Mouse (Mus musculus) kidney, embryonic 14.5 days (tissue): Measurements from ENCODE around the gene Rptor. TPM values are rescaled to one million over a fixed set of nuclear protein-coding genes. Genes with fewer than 3 reads are reported as not detected.

Experiments used
- ATAC-seq: fragments of 200-750 bp; cut with Nextera tagmentation; 2 replicates; pipeline ENCODE4 v1.8.0; 2017; ENCODE audit warnings: moderate number of reproducible peaks, mild to moderate bottlenecking, moderate TSS enrichment, moderate library complexity; ENCODE audit not compliant: low FRiP score, low TSS enrichment
- H3K27ac ChIP-seq: fragments of 300-500 bp; sonication (generic); 2 replicates; pipeline ENCODE4 v1.5.1; 2014; ENCODE audit warnings: low read depth, mild to moderate bottlenecking, low read length, moderate library complexity, mixed read lengths
- H3K27me3 ChIP-seq: fragments of 300-500 bp; sonication (generic); 2 replicates; pipeline ENCODE4 v1.6.1; 2014; ENCODE audit warnings: mild to moderate bottlenecking, low read length; ENCODE audit not compliant: control insufficient read depth, insufficient read depth
- H3K36me3 ChIP-seq: fragments of 300-500 bp; sonication (generic); 2 replicates; pipeline ENCODE4 v1.6.1; 2014; ENCODE audit warnings: low read length, mixed read lengths; ENCODE audit not compliant: control insufficient read depth, insufficient read depth
- H3K4me1 ChIP-seq: fragments of 300-500 bp; sonication (generic); 2 replicates; pipeline ENCODE4 v1.6.1; 2014; ENCODE audit warnings: low read length, mixed read lengths; ENCODE audit not compliant: control insufficient read depth, insufficient read depth
- H3K4me2 ChIP-seq: fragments of 300-500 bp; sonication (generic); replicated peaks from 2 replicates; pipeline ENCODE4 v1.6.1; 2014; ENCODE audit warnings: low read depth, mild to moderate bottlenecking, low read length
- H3K4me3 ChIP-seq: fragments of 300-500 bp; sonication (generic); 2 replicates; pipeline ENCODE4 v1.5.1; 2014; ENCODE audit warnings: mild to moderate bottlenecking, low read length
- H3K9ac ChIP-seq: fragments of 300-500 bp; sonication (generic); 2 replicates; pipeline ENCODE4 v1.6.1; 2014; ENCODE audit warnings: low read depth, mild to moderate bottlenecking, low read length, moderate library complexity
- H3K9me3 ChIP-seq: fragments of 300-500 bp; sonication (generic); 2 replicates; pipeline ENCODE4 v1.6.1; 2016; ENCODE audit warnings: low read length; ENCODE audit not compliant: control insufficient read depth
- WGBS: fragments of 180-500 bp; shearing (Covaris S2); extraction: QIAGEN DNeasy Blood & Tissue Kit; methylation state at CpG from one replicate; pipeline ENCODE4 v1.1.7; 2014; 5-methylcytosine and 5-hydroxymethylcytosine counted together
- polyA plus RNA-seq: library from polyadenylated mRNA; unstranded; fragments of >200 nt; fragmentation: Nextera tagmentation; extraction: Ambion mirVana; gene quantifications from 2 replicates; pipeline ENCODE4 v1.2.1, GENCODE M21; 2014

Rptor gene
- polyA plus RNA-seq, 1 experiment from 2014 or later: 15.7 TPM

DNA sequence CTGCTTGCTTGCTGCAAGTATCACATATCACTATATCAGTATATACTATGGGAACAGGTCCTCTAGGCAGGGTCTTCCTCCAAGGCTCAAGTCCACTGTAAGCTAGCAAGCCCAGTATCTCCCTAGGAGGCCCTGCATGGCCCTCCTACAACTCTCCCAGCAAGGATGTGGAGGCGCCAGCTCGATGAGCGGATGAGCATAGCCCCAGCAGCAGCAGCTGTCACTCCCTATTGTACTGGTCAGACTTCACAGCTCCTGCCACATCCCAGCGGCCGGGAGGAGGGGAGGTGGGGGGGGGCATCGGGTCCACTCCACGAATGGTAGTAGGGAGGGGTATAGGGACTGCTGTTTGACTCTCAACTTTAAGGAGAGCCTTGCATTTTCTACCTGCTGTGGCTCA is 200.2 kb downstream of the Rptor start:
- no peak overlapping the region for H3K9ac ChIP-seq
- no peaks in the 10 kb centered on the region for H3K9me3 ChIP-seq
- no peak overlapping the region for H3K4me2 ChIP-seq
- 50% methylated on average over 7 of the region's 7 CpGs for WGBS
- 0 out of 2 replicates have a peak, but pooled peaks cover 5% of the 10 kb centered on the region for H3K4me1 ChIP-seq
- H3K4me3 ChIP-seq: no peak overlapping the region
- ATAC-seq: no peak
- H3K36me3 ChIP-seq: peaks cover 9% of the 10 kb centered on the region; the same call in 1 of the 2 replicates
- H3K27ac ChIP-seq: no peak overlapping the region
- no peaks in the 10 kb centered on the region for H3K27me3 ChIP-seq

DNA sequence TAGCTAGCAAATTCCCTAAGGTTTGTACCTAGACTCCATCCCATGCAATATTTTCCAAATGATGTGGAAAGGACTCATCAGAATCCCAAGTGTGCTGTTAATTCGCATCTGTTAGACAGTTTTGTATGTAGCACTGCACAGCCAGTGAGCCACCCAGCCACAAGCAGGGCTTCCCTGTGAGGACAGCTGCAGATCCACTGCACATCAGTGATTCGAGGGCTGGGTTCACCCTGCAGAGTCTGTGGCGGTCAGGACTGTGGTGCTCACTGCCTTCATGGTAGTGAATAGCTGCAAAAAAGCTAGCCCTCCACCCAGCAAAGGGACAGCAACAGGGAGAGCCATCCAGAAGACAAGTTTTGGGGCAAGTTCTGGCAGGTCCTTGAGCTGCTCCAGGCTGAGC is 201.7 kb downstream of the Rptor start:
- peaks cover 14% of the 10 kb centered on the region; the same call in 1 of the 2 replicates for H3K36me3 ChIP-seq
- no peak for ATAC-seq
- H3K4me1 ChIP-seq: 0 out of 2 replicates have a peak, but pooled peaks cover 3% of the 10 kb centered on the region
- no peak overlapping the region for H3K4me2 ChIP-seq
- H3K9ac ChIP-seq: no peak overlapping the region
- no peaks in the 10 kb centered on the region for H3K27me3 ChIP-seq
- H3K9me3 ChIP-seq: no peaks in the 10 kb centered on the region
- H3K27ac ChIP-seq: no peak overlapping the region
- WGBS: 94% methylated on average over 3 of the region's 3 CpGs
- no peak overlapping the region for H3K4me3 ChIP-seq

DNA sequence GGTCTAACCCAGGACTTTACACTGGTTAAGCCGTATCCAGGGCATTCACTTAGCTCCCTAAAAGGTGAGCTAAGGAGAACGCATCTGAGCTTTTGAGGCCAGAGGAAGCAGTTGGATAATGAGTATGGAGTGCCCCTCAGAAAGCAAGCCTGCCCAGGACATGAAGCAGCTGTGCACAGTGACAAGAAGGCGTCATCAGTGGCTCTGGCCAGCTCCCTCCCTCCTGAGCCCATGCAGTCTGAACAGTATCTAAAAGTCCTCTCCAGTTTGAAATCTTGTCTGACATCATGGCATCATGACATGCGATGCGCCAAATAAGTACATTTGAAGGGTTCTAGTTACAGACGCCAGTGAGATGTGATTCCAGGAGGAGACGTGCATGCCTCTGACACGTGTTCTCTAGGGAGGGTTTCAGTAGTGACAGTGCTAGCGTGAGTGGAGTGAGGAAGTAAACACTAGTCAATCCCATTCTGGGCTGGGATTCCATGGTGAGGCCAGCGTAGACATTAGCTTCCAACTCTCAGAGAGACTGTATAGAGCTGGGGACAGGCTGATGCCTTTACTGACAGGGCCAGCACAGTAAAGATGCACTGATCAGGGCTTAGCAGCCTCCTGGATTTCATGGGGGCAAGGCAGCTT is 202.5 kb downstream of the Rptor start:
- no peaks in the 10 kb centered on the region for H3K4me1 ChIP-seq
- H3K27me3 ChIP-seq: no peaks in the 10 kb centered on the region
- ATAC-seq: no peak
- H3K36me3 ChIP-seq: peaks cover 14% of the 10 kb centered on the region; the same call in 1 of the 2 replicates
- H3K9me3 ChIP-seq: no peaks in the 10 kb centered on the region
- 79% methylated on average over 10 of the region's 10 CpGs for WGBS
- no peak overlapping the region for H3K9ac ChIP-seq
- H3K4me2 ChIP-seq: no peak overlapping the region
- H3K4me3 ChIP-seq: no peak overlapping the region
- H3K27ac ChIP-seq: no peak overlapping the region

DNA sequence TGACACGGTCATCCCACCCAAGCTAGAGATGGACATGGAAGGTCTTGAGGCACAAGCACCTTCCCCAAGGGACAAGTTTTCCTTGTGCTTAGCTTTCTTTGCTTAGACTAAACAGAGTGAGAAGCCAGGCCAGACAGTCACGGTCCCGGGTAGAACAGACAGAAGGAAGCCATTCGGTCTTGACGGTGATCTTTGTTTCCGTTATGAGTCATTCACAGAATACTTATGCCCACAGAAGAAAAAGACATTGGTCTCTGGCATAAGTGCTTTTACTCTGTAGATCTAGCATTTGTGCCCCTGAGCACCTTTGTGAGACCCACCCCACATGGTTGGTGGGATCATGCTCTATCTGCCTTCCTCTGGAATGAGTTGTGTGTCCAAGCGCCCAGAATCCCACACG is 203.8 kb downstream of the Rptor start:
- 95% methylated on average over 8 of the region's 8 CpGs for WGBS
- no peaks in the 10 kb centered on the region for H3K27me3 ChIP-seq
- peaks cover 15% of the 10 kb centered on the region; the same call in 1 of the 2 replicates for H3K36me3 ChIP-seq
- H3K9ac ChIP-seq: no peak overlapping the region
- ATAC-seq: no peak
- no peaks in the 10 kb centered on the region for H3K9me3 ChIP-seq
- no peak overlapping the region for H3K27ac ChIP-seq
- no peak overlapping the region for H3K4me2 ChIP-seq
- no peak overlapping the region for H3K4me3 ChIP-seq
- no peaks in the 10 kb centered on the region for H3K4me1 ChIP-seq

DNA sequence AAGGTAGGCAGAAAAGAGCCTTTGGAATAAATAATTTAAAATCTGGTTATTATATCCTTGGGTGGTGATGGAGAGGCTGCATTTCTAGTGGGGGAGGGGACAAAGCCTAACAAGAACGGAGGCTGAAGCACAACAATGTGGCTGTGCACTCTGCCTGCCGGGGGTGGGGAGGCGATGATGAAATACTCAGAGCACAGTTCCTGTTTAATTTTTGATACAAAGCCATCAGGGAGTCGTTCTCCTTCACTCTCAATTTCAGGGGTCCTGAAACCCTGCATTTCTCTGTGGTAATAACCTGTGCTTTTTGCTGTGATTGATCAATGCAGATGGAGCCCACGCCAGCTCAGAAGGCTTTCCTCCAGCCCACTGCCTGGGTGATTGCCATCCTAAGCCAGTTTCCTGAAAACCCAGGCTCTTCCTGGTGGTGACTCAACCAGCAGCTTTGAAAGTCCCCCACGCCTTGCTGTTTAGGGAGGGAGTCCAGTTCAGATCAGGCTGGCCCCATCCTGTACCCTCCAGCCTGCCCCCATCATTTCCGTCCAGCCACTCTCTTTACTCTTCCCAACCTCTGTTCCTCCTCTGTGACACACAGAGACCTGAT is 204.8 kb downstream of the Rptor start:
- Histone ChIP-seq H3K4me2 (no peak overlapping the region), H3K9ac (no peak overlapping the region), H3K27me3 (no peaks in the 10 kb centered on the region), H3K36me3 (peaks cover 20% of the 10 kb centered on the region), H3K9me3 (no peaks in the 10 kb centered on the region), H3K4me1 (no peaks in the 10 kb centered on the region), H3K4me3 (no peak overlapping the region), H3K27ac (no peak overlapping the region)
- 70% methylated on average over 7 of the region's 7 CpGs for WGBS
- no peak for ATAC-seq

GRCm38 (mm10) chr11:119808647-119809280 is 206.1 kb downstream of the Rptor start:
- Histone ChIP-seq H3K9ac (no peak overlapping the region), H3K9me3 (no peaks in the 10 kb centered on the region), H3K27me3 (no peaks in the 10 kb centered on the region), H3K27ac (no peak overlapping the region), H3K36me3 (peaks cover 18% of the 10 kb centered on the region), H3K4me1 (no peaks in the 10 kb centered on the region), H3K4me3 (no peak overlapping the region), H3K4me2 (no peak overlapping the region)
- ATAC-seq: no peak
- 85% methylated on average over 10 of the region's 10 CpGs for WGBS

- H3K9ac ChIP-seq: no peak overlapping the region
- no peaks in the 10 kb centered on the region for H3K9me3 ChIP-seq
- H3K27ac ChIP-seq: no peak overlapping the region
- H3K27me3 ChIP-seq: no peaks in the 10 kb centered on the region
- no peak overlapping the region for H3K4me2 ChIP-seq
- H3K4me3 ChIP-seq: no peak overlapping the region
- peaks cover 16% of the 10 kb centered on the region for H3K36me3 ChIP-seq
- no peak for ATAC-seq
- H3K4me1 ChIP-seq: no peaks in the 10 kb centered on the region
- WGBS: 82% methylated on average over 5 of the region's 5 CpGs
Measured at GRCm38 (mm10) chr11:119809309-119809708, 206.6 kb downstream of the Rptor start.

DNA sequence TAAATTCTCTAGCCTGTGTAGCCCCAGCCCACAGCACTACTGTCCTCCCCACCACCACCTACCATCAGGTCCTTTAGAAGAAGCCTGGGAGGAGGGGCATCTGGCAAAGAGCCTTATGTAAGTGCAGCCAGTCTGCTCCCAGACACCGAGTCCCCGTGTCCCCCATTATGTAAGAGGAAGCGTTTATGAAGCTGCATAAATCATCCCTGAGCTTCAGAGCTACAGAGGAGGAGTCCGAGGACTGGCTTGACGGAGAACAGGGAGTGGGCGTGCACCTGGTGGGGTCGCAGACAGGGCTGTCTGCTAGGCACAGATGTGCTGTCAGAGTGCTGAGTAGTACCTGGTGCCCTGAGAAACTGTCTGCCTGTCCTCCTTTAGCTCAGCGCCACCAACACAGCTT is 208.3 kb downstream of the Rptor start:
- no peaks in the 10 kb centered on the region for H3K9me3 ChIP-seq
- no peak overlapping the region for H3K4me3 ChIP-seq
- 56% methylated on average over 8 of the region's 8 CpGs for WGBS
- H3K4me2 ChIP-seq: no peak overlapping the region
- no peaks in the 10 kb centered on the region for H3K4me1 ChIP-seq
- no peak for ATAC-seq
- H3K27me3 ChIP-seq: no peaks in the 10 kb centered on the region
- no peak overlapping the region for H3K9ac ChIP-seq
- peaks cover 20% of the 10 kb centered on the region for H3K36me3 ChIP-seq
- no peak overlapping the region for H3K27ac ChIP-seq

DNA sequence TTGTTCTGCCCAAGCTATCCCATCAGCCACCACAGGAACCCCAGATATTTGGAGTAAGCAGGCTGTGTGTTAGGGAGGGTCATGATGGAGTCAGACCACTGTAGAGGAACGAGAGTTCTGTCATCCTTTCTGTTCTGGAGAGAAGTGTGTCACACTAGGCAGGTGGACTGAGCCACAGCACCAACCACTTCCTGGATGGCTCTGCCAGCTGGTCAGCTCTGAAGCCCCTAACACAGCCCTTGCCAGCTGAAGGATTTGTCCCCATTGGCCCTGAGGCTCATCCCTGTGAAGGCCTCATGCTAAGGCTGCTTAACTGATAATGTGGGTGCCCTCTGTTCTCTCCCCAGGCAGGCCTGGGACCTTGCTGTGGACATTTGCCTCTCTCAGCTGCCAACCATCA is 208.9 kb downstream of the Rptor start:
- H3K4me1 ChIP-seq: no peaks in the 10 kb centered on the region

More for the DNA sequence above, 208.9 kb downstream of the Rptor start:
- H3K4me2 ChIP-seq: no peak overlapping the region
- WGBS: 94% methylated on average over 1 of the region's 1 CpGs
- no peaks in the 10 kb centered on the region for H3K9me3 ChIP-seq
- no peak overlapping the region for H3K27ac ChIP-seq
- peaks cover 21% of the 10 kb centered on the region for H3K36me3 ChIP-seq
- H3K4me3 ChIP-seq: no peak overlapping the region
- no peaks in the 10 kb centered on the region for H3K27me3 ChIP-seq
- ATAC-seq: no peak
- no peak overlapping the region for H3K9ac ChIP-seq
